Mouse (Mus musculus): ENCODE measurements at regions not wholly inside any gene's neighbourhood (a gene's known extent, or its start where the extent isn't known, plus 50 kb on each side); places are given as distances from the start of the nearest gene placed in this dataset.

DNA sequence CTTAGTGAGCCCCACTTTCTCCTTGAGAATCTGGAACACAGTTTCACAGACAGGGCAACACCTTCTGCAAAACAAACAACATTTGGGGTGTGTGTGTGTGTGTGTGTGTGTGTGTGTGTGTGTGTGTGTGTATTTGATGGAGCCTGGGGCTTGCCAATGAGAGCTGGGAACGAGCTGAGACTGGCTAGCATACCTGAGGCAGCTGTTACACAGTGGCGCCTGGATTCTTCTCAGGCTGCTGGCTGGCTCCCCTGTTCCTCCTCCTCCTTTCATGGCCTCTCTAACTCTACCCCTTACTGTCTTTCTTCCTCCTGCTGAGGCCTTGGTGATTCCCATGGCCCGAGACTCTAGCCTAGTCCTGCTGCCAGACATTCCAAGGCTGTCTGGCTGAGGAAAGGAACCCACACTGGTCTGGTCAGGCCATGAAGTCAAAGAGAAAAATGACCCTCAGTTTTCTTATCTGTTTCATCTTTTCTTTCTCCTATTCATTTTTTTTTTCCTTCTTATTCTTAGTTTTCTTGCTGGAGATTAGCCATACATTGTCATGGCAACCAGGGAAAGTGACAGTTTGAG lies 79.6 kb upstream of the Sem1 start:
- no peak overlapping the region for H3K4me3 ChIP-seq
- no peak for TF ChIP-seq CTCF (IDR thresholded peaks at IDR 0.05)
- DNase-seq (ENCODE audit: extremely low spot score in 1 of 2, low spot score in 2 of 2) = no peak
- H3K27ac ChIP-seq = no peak overlapping the region
- intact Hi-C loops (cut with DNase I) = no loop called here

DNA sequence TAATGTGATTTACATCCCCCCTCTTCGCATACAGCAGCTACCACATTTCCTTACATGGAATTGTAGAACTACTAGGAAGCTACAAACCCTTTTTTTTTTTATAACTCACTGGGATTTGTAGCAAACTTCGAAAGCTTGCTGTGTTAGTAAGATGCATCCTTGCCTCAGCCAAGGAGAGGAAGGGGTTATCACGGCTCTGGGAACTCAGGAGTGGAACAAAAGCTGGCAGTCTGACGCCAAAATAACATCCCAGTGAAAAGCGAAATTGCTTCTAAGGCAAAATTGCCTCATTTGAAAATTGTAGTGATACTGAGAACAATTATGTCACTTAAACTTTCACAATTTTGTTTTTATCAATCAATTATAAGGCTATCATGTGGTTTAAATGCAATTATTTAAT lies 81.6 kb upstream of the Sem1 start:
- intact Hi-C loops (cut with DNase I) = no loop called here
- Histone ChIP-seq H3K4me3 (no peak overlapping the region), H3K27ac (no peak overlapping the region)
- DNase-seq (ENCODE audit: extremely low spot score in 1 of 2, low spot score in 2 of 2) = no peak
- TF ChIP-seq CTCF (IDR thresholded peaks at IDR 0.05) = no peak

DNA sequence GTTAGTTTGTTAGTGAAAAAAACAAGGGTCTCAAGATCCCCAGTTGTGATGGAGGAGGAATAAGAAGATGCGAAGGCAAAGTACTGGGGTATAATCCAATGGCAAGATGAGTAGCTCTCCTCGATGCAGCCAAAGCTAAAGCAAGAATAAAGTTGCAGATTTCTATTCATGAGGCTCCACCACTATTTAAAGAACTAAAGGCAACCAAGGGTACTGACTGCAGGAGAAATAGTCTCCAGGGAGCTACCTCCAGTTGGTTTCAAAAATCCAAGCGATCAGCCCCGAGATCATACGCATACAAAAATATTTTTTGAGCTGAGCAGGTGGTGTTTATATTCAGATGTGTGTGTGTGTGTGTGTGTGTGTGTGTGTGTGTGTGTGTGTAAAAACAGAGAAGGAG lies 88.3 kb upstream of the Sem1 start:
- Histone ChIP-seq H3K4me3 (no peak overlapping the region), H3K27ac (no peak overlapping the region)
- intact Hi-C loops (cut with DNase I) = no loop called here
- DNase-seq (ENCODE audit: extremely low spot score in 1 of 2, low spot score in 2 of 2) = no peak
- no peak for TF ChIP-seq CTCF (IDR thresholded peaks at IDR 0.05)

GRCm38 (mm10) chr6:6689241-6689640 lies 110.8 kb upstream of the Sem1 start:
- intact Hi-C loops (cut with DNase I) = no loop called here
- no peak overlapping the region for H3K27ac ChIP-seq
- DNase-seq (ENCODE audit: extremely low spot score in 1 of 2, low spot score in 2 of 2) = no peak
- TF ChIP-seq CTCF (IDR thresholded peaks at IDR 0.05) = no peak
- H3K4me3 ChIP-seq = no peak overlapping the region

- Histone ChIP-seq H3K27ac (no peak overlapping the region), H3K4me3 (no peak overlapping the region)
- TF ChIP-seq CTCF (IDR thresholded peaks at IDR 0.05) = no peak
- DNase-seq (ENCODE audit: extremely low spot score in 1 of 2, low spot score in 2 of 2) = no peak
- intact Hi-C loops (cut with DNase I) = loop anchor here (5.0 kb wide), 1 partner anchor 82 kb away; no protein-coding TSS in a partner anchor
Measured at GRCm38 (mm10) chr6:6690188-6690587, 111.7 kb upstream of the Sem1 start.

GRCm38 (mm10) chr6:6692056-6692770 lies 113.8 kb upstream of the Sem1 start:
- Histone ChIP-seq H3K27ac (no peak overlapping the region), H3K4me3 (no peak overlapping the region)
- intact Hi-C loops (cut with DNase I) = loop anchor here (5.0 kb wide), 1 partner anchor 80 kb away; no protein-coding TSS in a partner anchor
- no peak for DNase-seq (ENCODE audit: extremely low spot score in 1 of 2, low spot score in 2 of 2)
- TF ChIP-seq CTCF (IDR thresholded peaks at IDR 0.05) = no peak

DNA sequence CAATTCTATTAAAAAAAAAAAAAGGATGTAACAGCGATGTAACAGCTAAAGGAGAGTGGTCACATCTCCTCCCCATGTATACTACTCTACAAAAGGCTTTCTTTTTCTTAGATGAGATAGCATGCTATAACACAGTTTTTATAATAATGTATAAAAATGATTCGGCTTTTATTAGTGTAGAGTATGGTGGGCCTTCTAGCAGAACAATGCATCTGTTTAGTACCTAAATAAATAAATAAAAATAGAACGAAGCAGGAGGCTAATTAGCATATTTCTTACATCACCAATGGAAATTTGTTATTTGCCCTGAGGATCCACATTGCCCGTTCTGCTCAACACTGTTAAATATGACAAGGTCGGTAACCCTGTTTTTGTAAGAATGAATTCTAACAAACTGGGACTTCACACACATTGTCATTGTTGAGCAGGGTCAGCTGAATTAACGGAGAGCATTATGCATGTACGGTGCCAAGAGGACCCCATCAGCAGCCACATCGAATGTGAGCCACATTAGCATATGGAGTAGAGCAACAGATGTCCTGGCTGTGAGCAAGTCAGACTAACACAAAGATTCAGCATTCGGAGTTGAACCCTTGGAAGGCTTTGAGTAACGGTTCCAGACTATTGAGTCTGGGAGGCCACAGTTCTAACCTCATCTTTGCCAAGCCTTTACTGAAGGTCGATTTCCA lies 117.4 kb upstream of the Sem1 start:
- DNase-seq (ENCODE audit: extremely low spot score in 1 of 2, low spot score in 2 of 2) = no peak

GRCm38 (mm10) chr6:6697418-6697979 lies 119.0 kb upstream of the Sem1 start:
- intact Hi-C loops (cut with DNase I) = no loop called here
- H3K27ac ChIP-seq = no peak overlapping the region
- H3K4me3 ChIP-seq = no peak overlapping the region
- no peak for TF ChIP-seq CTCF (IDR thresholded peaks at IDR 0.05)
- DNase-seq (ENCODE audit: extremely low spot score in 1 of 2, low spot score in 2 of 2) = no peak

More for the DNA sequence above, 117.4 kb upstream of the Sem1 start:
- TF ChIP-seq CTCF (IDR thresholded peaks at IDR 0.05) = no peak
- H3K27ac ChIP-seq = no peak overlapping the region
- intact Hi-C loops (cut with DNase I) = no loop called here
- no peak overlapping the region for H3K4me3 ChIP-seq

GRCm38 (mm10) chr6:6706729-6707128 lies 128.3 kb upstream of the Sem1 start:
- TF ChIP-seq CTCF (IDR thresholded peaks at IDR 0.05) = no peak
- no peak for DNase-seq (ENCODE audit: extremely low spot score in 1 of 2, low spot score in 2 of 2)
- no peak overlapping the region for H3K4me3 ChIP-seq
- no peak overlapping the region for H3K27ac ChIP-seq
- intact Hi-C loops (cut with DNase I) = no loop called here

DNA sequence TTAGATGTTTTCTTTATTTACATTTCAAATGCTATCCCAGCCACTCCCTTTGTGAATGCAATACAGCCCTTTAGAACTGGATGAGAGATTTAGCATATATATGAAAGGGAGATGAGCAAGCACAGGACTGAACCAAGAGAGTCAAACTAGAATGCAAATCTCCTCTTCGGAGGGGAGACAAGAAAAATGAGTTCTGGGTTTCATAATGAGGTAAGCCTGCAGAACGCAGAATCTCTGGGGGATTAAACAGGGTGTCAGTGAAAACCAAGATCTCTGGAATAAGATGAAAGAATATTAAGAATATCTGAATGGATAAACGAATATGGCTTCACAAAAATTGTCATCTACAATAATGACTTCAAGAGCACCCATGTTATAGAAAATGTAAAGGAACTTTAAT lies 130.6 kb upstream of the Sem1 start:
- no peak for DNase-seq (ENCODE audit: extremely low spot score in 1 of 2, low spot score in 2 of 2)
- no peak for TF ChIP-seq CTCF (IDR thresholded peaks at IDR 0.05)
- intact Hi-C loops (cut with DNase I) = no loop called here
- H3K27ac ChIP-seq = no peak overlapping the region
- no peak overlapping the region for H3K4me3 ChIP-seq

DNA sequence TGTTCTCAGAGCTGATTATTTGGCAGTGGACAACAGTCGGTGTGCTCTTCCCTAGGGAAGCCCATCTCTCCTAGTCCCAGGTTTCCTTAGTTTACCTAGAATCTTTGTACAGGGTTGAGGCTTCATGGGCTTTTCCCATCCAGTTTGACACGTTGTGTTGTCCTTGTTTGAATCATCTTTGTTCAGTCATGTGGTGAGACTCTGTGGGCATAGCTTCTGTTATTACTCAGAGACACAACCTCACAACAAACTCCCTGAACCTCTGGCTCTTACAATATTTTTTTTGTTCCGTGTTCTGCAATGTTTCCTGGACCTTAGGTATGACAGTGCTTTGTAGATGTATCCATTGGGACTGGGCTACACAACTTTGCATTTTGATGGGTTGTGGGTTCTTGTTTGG lies 132.9 kb upstream of the Dlx6 start:
- H3K4me3 ChIP-seq = no peak overlapping the region
- intact Hi-C loops (cut with DNase I) = no loop called here
- TF ChIP-seq CTCF (IDR thresholded peaks at IDR 0.05) = no peak
- no peak overlapping the region for H3K27ac ChIP-seq
- no peak for DNase-seq (ENCODE audit: extremely low spot score in 1 of 2, low spot score in 2 of 2)

GRCm38 (mm10) chr6:6745394-6745793 lies 117.7 kb upstream of the Dlx6 start:
- no peak for DNase-seq (ENCODE audit: extremely low spot score in 1 of 2, low spot score in 2 of 2)
- Histone ChIP-seq H3K27ac (no peak overlapping the region), H3K4me3 (no peak overlapping the region)
- intact Hi-C loops (cut with DNase I) = no loop called here
- TF ChIP-seq CTCF (IDR thresholded peaks at IDR 0.05) = no peak
